Mouse (Mus musculus): Measurements from ENCODE around the gene 9530053A07Rik. TPM values are rescaled to one million over a fixed set of nuclear protein-coding genes. Genes with fewer than 3 reads are reported as not detected.

9530053A07Rik gene
- polyA plus RNA-seq, 1 experiment from 2014 or later = 0.05 TPM

GRCm38 (mm10) chr7:28208396-28208987, 79.2 kb downstream of the 9530053A07Rik start:
- 53% methylated on average over 12 of the region's 12 CpGs for WGBS
- no peak for DNase-seq (ENCODE audit: low spot score)
- Histone ChIP-seq H3K27ac (replicated peaks) (peak overlapping the region; percentile 77), H3K36me3 (no peaks in the 10 kb centered on the region), H3K4me3 (peak overlapping the region; percentile 48), H3K27me3 (ENCODE audit: low read depth, poor library complexity, severe bottlenecking) (no peaks in the 10 kb centered on the region), H3K4me1 (peaks cover 4% of the 10 kb centered on the region; the same call in 1 of the 2 replicates), H3K9me3 (replicated peaks) (peaks cover 3% of the 10 kb centered on the region; the same call in 1 of the 2 replicates)

DNA sequence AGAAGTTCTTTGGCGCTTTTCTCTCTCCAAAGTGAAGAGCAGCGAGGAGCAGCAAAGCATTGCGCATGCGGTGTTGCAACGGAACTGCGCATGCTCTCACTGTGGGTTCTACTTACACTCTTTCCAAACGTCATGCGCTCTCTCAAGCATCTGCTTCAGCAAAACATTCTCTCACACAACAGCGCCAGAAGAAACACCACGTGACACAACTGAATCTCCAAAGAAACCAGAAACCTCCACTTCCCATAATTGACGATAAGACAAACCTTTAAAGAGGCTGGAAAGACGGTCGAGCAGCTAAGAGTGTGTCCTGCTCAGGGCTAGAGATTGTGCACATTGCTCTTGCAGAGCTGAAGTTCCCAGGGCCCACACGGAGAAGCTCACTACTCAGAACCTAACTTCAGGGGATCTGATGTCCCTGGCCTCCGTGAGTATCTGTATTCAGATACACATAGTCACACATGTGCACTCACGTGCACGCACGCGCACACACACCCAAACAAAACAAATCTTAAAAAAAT, 79.8 kb downstream of the 9530053A07Rik start:
- 61% methylated on average over 19 of the region's 19 CpGs for WGBS
- H3K27ac ChIP-seq (replicated peaks) = peak overlapping the region; percentile 77
- H3K27me3 ChIP-seq (ENCODE audit: low read depth, poor library complexity, severe bottlenecking) = no peaks in the 10 kb centered on the region
- peak; percentile 48 for DNase-seq (ENCODE audit: low spot score)
- no peaks in the 10 kb centered on the region for H3K9me3 ChIP-seq (replicated peaks)
- H3K4me3 ChIP-seq = peak overlapping the region; percentile 48
- peaks cover 4% of the 10 kb centered on the region; the same call in 1 of the 2 replicates for H3K4me1 ChIP-seq
- no peaks in the 10 kb centered on the region for H3K36me3 ChIP-seq

DNA sequence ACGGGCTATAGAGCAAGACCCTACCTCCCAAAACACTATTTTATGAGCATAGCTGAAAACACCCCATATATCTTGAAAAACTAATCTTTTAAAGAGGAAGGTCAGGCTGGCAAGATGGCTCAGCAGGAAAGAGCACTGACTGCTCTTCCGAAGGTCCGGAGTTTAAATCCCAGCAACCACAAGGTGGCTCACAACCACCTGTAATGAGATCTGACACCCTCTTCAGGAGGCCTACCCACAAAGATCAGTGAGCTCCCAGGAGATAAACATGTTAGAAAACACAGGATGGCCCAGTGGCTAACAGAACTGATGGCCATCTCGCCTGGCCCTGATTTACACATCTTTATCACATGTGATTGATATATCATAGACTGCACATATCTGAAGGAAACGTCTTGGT, 81.5 kb downstream of the 9530053A07Rik start:
- WGBS = 52% methylated on average over 5 of the region's 5 CpGs
- Histone ChIP-seq H3K27me3 (ENCODE audit: low read depth, poor library complexity, severe bottlenecking) (no peaks in the 10 kb centered on the region), H3K27ac (replicated peaks) (no peak overlapping the region), H3K4me3 (no peak overlapping the region), H3K4me1 (peaks cover 4% of the 10 kb centered on the region; the same call in 1 of the 2 replicates), H3K9me3 (replicated peaks) (no peaks in the 10 kb centered on the region), H3K36me3 (no peaks in the 10 kb centered on the region)
- DNase-seq (ENCODE audit: low spot score) = no peak

GRCm38 (mm10) chr7:28214142-28214541, 84.9 kb downstream of the 9530053A07Rik start:
- Histone ChIP-seq H3K36me3 (no peaks in the 10 kb centered on the region), H3K4me3 (no peak overlapping the region), H3K27me3 (ENCODE audit: low read depth, poor library complexity, severe bottlenecking) (no peaks in the 10 kb centered on the region), H3K27ac (replicated peaks) (no peak overlapping the region), H3K9me3 (replicated peaks) (peaks cover 3% of the 10 kb centered on the region), H3K4me1 (no peaks in the 10 kb centered on the region)
- DNase-seq (ENCODE audit: low spot score) = peak; percentile 35
- WGBS = 34% methylated on average over 10 of the region's 10 CpGs

Other genes starting within 250 kb of the 9530053A07Rik start
- gene Zfp974, start 200.0 kb upstream of the 9530053A07Rik start, polyA plus RNA-seq (2016; fragmentation: Nextera tagmentation; extraction: Ambion mirVana) = 10.4 and 12.4 TPM in 2 replicates
- 22.4 and 23.8 TPM in 2 replicates for gene Zfp780b, start 150.3 kb upstream of the 9530053A07Rik start, polyA plus RNA-seq (2016; fragmentation: Nextera tagmentation; extraction: Ambion mirVana)
- 8.3 and 9.0 TPM in 2 replicates for gene Zfp850, start 115.4 kb upstream of the 9530053A07Rik start, polyA plus RNA-seq (2016; fragmentation: Nextera tagmentation; extraction: Ambion mirVana)
- gene Psmc4, start 79.4 kb upstream of the 9530053A07Rik start, polyA plus RNA-seq (2016; fragmentation: Nextera tagmentation; extraction: Ambion mirVana) = 446 and 458 TPM in 2 replicates
- 0.15 and 0.20 TPM in 2 replicates for gene Fcgbp, start 58.2 kb upstream of the 9530053A07Rik start, polyA plus RNA-seq (2016; fragmentation: Nextera tagmentation; extraction: Ambion mirVana)
- gene Fbl, start 40.2 kb downstream of the 9530053A07Rik start, polyA plus RNA-seq (2016; fragmentation: Nextera tagmentation; extraction: Ambion mirVana) = 136 and 158 TPM in 2 replicates
- 13.5 and 16.9 TPM in 2 replicates for gene Dyrk1b, start 50.0 kb downstream of the 9530053A07Rik start, polyA plus RNA-seq (2016; fragmentation: Nextera tagmentation; extraction: Ambion mirVana)
- 1.9 and 2.0 TPM in 2 replicates for gene Eid2, start 138.4 kb downstream of the 9530053A07Rik start, polyA plus RNA-seq (2016; fragmentation: Nextera tagmentation; extraction: Ambion mirVana)
- gene Eid2b, start 148.3 kb downstream of the 9530053A07Rik start, polyA plus RNA-seq (2016; fragmentation: Nextera tagmentation; extraction: Ambion mirVana) = 11.9 and 15.3 TPM in 2 replicates
- gene Selenov, start 161.7 kb downstream of the 9530053A07Rik start, polyA plus RNA-seq (2016; fragmentation: Nextera tagmentation; extraction: Ambion mirVana) = 0.46 and 1.4 TPM in 2 replicates
- 39.0 and 61.2 TPM in 2 replicates for gene Dll3, start 172.8 kb downstream of the 9530053A07Rik start, polyA plus RNA-seq (2016; fragmentation: Nextera tagmentation; extraction: Ambion mirVana)
- 249 and 261 TPM in 2 replicates for gene Timm50, start 182.6 kb downstream of the 9530053A07Rik start, polyA plus RNA-seq (2016; fragmentation: Nextera tagmentation; extraction: Ambion mirVana)
- gene Supt5, start 209.3 kb downstream of the 9530053A07Rik start, polyA plus RNA-seq (2016; fragmentation: Nextera tagmentation; extraction: Ambion mirVana) = 113 and 122 TPM in 2 replicates
- gene Rps16, start 221.2 kb downstream of the 9530053A07Rik start, polyA plus RNA-seq (2016; fragmentation: Nextera tagmentation; extraction: Ambion mirVana) = 726 and 912 TPM in 2 replicates
- 69.7 and 82.9 TPM in 2 replicates for gene Plekhg2, start 243.1 kb downstream of the 9530053A07Rik start, polyA plus RNA-seq (2016; fragmentation: Nextera tagmentation; extraction: Ambion mirVana)

Data from midbrain, embryonic 10.5 days (tissue).